Comparison of ENCODE assay signal across 11 mouse cellular contexts in the genomic region with DNA sequence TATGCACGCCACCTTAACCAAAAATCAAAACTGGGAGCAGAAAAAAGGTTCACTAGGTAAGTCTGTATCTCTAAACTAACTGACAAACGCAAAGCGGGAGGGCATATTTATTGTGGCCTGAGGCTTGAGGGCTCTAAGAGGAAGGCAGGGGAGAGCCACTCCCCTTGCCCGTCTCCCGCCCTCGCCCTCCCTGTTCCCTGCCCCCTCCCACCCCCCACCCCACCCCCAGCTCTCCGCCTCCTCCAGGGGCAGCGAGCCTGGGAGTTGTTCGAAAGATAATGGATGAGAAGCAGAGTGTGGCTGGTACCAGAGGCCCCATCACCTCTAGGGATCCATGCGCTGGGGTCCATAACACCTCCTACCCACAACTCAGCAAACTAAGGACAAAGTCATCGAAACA.
A peak's percentile ranks its signal among the peaks of the same experiment; 100 is the strongest.
DNase-seq lines count a peak whose midpoint lies in the region; ATAC-seq lines count a peak whose summit lies in the region.
"Had no signal": no experiment of that assay in that cellular context is flagged by ENCODE, and none has a peak within 500 bp of the region (broad histone marks: within the 10 kb centered on the region; RNA-seq: fewer than 3 reads in every experiment).

No protein-coding gene starts in this region.

- H3K27me3 ChIP-seq in hindbrain, embryonic 10.5 days (ENCODE audit: insufficient read depth, poor library complexity, severe bottlenecking), result peaks cover 33% of the 10 kb centered on the region
- 0 out of 2 replicates have a peak, but pooled peaks cover 4% of the 10 kb centered on the region for H3K27me3 ChIP-seq in hindbrain, embryonic 14.5 days (ENCODE audit: control insufficient read depth, insufficient read depth, low read length)
- peaks cover 6% of the 10 kb centered on the region; the same call in 1 of the 2 replicates for H3K27me3 ChIP-seq in midbrain, embryonic 16.5 days (ENCODE audit: control insufficient read depth, insufficient read depth, low read depth, low read length)
- 0 out of 2 replicates have a peak, but pooled peaks cover 3% of the 10 kb centered on the region for H3K27me3 ChIP-seq in midbrain, embryonic 15.5 days (replicated peaks)
- H3K27me3 ChIP-seq in intestine, embryonic 15.5 days (replicated peaks), result no peaks in the 10 kb centered on the region
- H3K27me3 ChIP-seq in neural tube, embryonic 15.5 days (replicated peaks), result peaks cover 26% of the 10 kb centered on the region
- H3K27me3 ChIP-seq: CH12.LX had no signal

- H3K4me1 ChIP-seq in hindbrain, embryonic 10.5 days (replicated peaks), result peaks cover 8% of the 10 kb centered on the region; the same call in 1 of the 2 replicates
- H3K4me1 ChIP-seq in hindbrain, embryonic 14.5 days (replicated peaks; ENCODE audit: control insufficient read depth, insufficient read depth, low read length), result peaks cover 3% of the 10 kb centered on the region; the same call in 1 of the 2 replicates
- peaks cover 2% of the 10 kb centered on the region; the same call in 1 of the 2 replicates for H3K4me1 ChIP-seq in midbrain, embryonic 16.5 days (ENCODE audit: control insufficient read depth, insufficient read depth, low read length)
- peaks cover 2% of the 10 kb centered on the region; the same call in 1 of the 2 replicates for H3K4me1 ChIP-seq in midbrain, embryonic 15.5 days
- H3K4me1 ChIP-seq in intestine, embryonic 15.5 days (replicated peaks), result no peaks in the 10 kb centered on the region; the same call in 1 of the 2 replicates
- H3K4me1 ChIP-seq in neural tube, embryonic 15.5 days, result peaks cover 7% of the 10 kb centered on the region; the same call in 1 of the 2 replicates

- H3K36me3 ChIP-seq in hindbrain, embryonic 10.5 days, result no peaks in the 10 kb centered on the region
- H3K36me3 ChIP-seq in hindbrain, embryonic 14.5 days (replicated peaks; ENCODE audit: control insufficient read depth, insufficient read depth), result no peaks in the 10 kb centered on the region
- H3K36me3 ChIP-seq in midbrain, embryonic 16.5 days (ENCODE audit: control insufficient read depth, insufficient read depth, low read length), result no peaks in the 10 kb centered on the region
- no peaks in the 10 kb centered on the region for H3K36me3 ChIP-seq in midbrain, embryonic 15.5 days (replicated peaks)
- H3K36me3 ChIP-seq in intestine, embryonic 15.5 days, result no peaks in the 10 kb centered on the region
- H3K36me3 ChIP-seq in neural tube, embryonic 15.5 days, result no peaks in the 10 kb centered on the region
- H3K36me3 ChIP-seq: hindbrain, embryonic 15.5 days had no signal

- no peak overlapping the region for H3K27ac ChIP-seq in hindbrain, embryonic 10.5 days
- H3K27ac ChIP-seq in hindbrain, embryonic 14.5 days, result no peak overlapping the region
- no peak overlapping the region for H3K27ac ChIP-seq in midbrain, embryonic 16.5 days (ENCODE audit: low read length)
- no peak overlapping the region for H3K27ac ChIP-seq in midbrain, embryonic 15.5 days
- no peak overlapping the region for H3K27ac ChIP-seq in intestine, embryonic 15.5 days
- H3K27ac ChIP-seq in neural tube, embryonic 15.5 days (replicated peaks), result no peak overlapping the region
- H3K27ac ChIP-seq: hindbrain, embryonic 15.5 days had no signal

- peak; percentile 20 for DNase-seq in hindbrain, embryonic 10.5 days (ENCODE audit: low spot score)
- DNase-seq in hindbrain, embryonic 14.5 days (ENCODE audit: low spot score), result no peak
- DNase-seq in cerebellum, adult 11-12 months, result no peak
- DNase-seq in frontal cortex, postnatal 14 days (ENCODE audit: low spot score in 2 of 2), result no peak
- DNase-seq: thymus, postnatal 36 days had no signal

- 10% methylated on average over 11 of the region's 11 CpGs for WGBS in hindbrain, embryonic 10.5 days
- 9% methylated on average over 11 of the region's 11 CpGs for WGBS in hindbrain, embryonic 14.5 days
- 11% methylated on average over 11 of the region's 11 CpGs for WGBS in midbrain, embryonic 16.5 days
- WGBS in midbrain, embryonic 15.5 days, result 11% methylated on average over 11 of the region's 11 CpGs
- 7% methylated on average over 11 of the region's 11 CpGs for WGBS in intestine, embryonic 15.5 days
- WGBS in neural tube, embryonic 15.5 days, result 7% methylated on average over 11 of the region's 11 CpGs

- ATAC-seq in hindbrain, embryonic 14.5 days (ENCODE audit: low FRiP score), result no peak
- no peak for ATAC-seq in midbrain, embryonic 16.5 days
- ATAC-seq in midbrain, embryonic 15.5 days (replicated peaks), result no peak
- ATAC-seq in intestine, embryonic 15.5 days, result no peak
- no peak for ATAC-seq in neural tube, embryonic 15.5 days (ENCODE audit: low FRiP score)

- no peaks in the 10 kb centered on the region for H3K9me3 ChIP-seq in hindbrain, embryonic 10.5 days
- no peaks in the 10 kb centered on the region for H3K9me3 ChIP-seq in hindbrain, embryonic 14.5 days (ENCODE audit: control insufficient read depth, low read length)
- no peaks in the 10 kb centered on the region for H3K9me3 ChIP-seq in midbrain, embryonic 16.5 days (replicated peaks; ENCODE audit: control insufficient read depth, low read length, poor library complexity, severe bottlenecking)
- H3K9me3 ChIP-seq in midbrain, embryonic 15.5 days, result no peaks in the 10 kb centered on the region
- no peaks in the 10 kb centered on the region for H3K9me3 ChIP-seq in intestine, embryonic 15.5 days
- no peaks in the 10 kb centered on the region for H3K9me3 ChIP-seq in neural tube, embryonic 15.5 days (replicated peaks)
- H3K9me3 ChIP-seq: hindbrain, embryonic 15.5 days had no signal

- no peak overlapping the region for H3K9ac ChIP-seq in hindbrain, embryonic 14.5 days
- H3K9ac ChIP-seq in midbrain, embryonic 16.5 days (ENCODE audit: low read depth, low read length), result no peak overlapping the region
- no peak overlapping the region for H3K9ac ChIP-seq in midbrain, embryonic 15.5 days
- H3K9ac ChIP-seq in intestine, embryonic 15.5 days, result no peak overlapping the region
- no peak overlapping the region for H3K9ac ChIP-seq in neural tube, embryonic 15.5 days (replicated peaks)
- H3K9ac ChIP-seq: hindbrain, embryonic 15.5 days had no signal

- H3K4me3 ChIP-seq in hindbrain, embryonic 10.5 days, result peak overlapping the region; percentile 31
- no peak overlapping the region for H3K4me3 ChIP-seq in hindbrain, embryonic 14.5 days (replicated peaks; ENCODE audit: low read length)
- no peak overlapping the region for H3K4me3 ChIP-seq in midbrain, embryonic 16.5 days (ENCODE audit: low read depth, low read length)
- H3K4me3 ChIP-seq in midbrain, embryonic 15.5 days, result no peak overlapping the region
- H3K4me3 ChIP-seq in intestine, embryonic 15.5 days (replicated peaks), result no peak overlapping the region
- no peak overlapping the region for H3K4me3 ChIP-seq in neural tube, embryonic 15.5 days (replicated peaks)
- H3K4me3 ChIP-seq: hindbrain, embryonic 15.5 days had no signal

- no peak overlapping the region for H3K4me2 ChIP-seq in hindbrain, embryonic 14.5 days (replicated peaks)
- peak overlapping the region; percentile 12; the same call in 1 of the 2 replicates for H3K4me2 ChIP-seq in midbrain, embryonic 16.5 days (ENCODE audit: low read length)
- no peak overlapping the region for H3K4me2 ChIP-seq in midbrain, embryonic 15.5 days
- peak overlapping the region; percentile 35 for H3K4me2 ChIP-seq in intestine, embryonic 15.5 days (replicated peaks)
- peak overlapping the region; percentile 19; the same call in 1 of the 2 replicates for H3K4me2 ChIP-seq in neural tube, embryonic 15.5 days
- H3K4me2 ChIP-seq: hindbrain, embryonic 15.5 days had no signal

Comparison
In these comparisons a context has a peak if more than half of its experiments do, and no peak if none do; other contexts are left out.
1. H3K4me2 ChIP-seq: peak in midbrain, embryonic 16.5 days (single experiment), intestine, embryonic 15.5 days (single experiment) and neural tube, embryonic 15.5 days (single experiment); none in hindbrain, embryonic 14.5 days (single experiment) and midbrain, embryonic 15.5 days (single experiment).